Mouse (Mus musculus) olfactory bulb, adult 2 months (tissue): Measurements from ENCODE around the gene Lrp5. TPM values are rescaled to one million over a fixed set of nuclear protein-coding genes. Genes with fewer than 3 reads are reported as not detected.

ENCODE experiments used
- H3K27ac ChIP-seq: fragments of 200-500 bp; 2 replicates; pipeline ENCODE4 v1.5.1; 2012; ENCODE audit warnings: low read depth, low read length; ENCODE audit not compliant: insufficient read depth
- H3K4me1 ChIP-seq: fragments of 200-500 bp; 2 replicates; pipeline ENCODE4 v1.6.1; 2012; ENCODE audit warnings: low read length; ENCODE audit not compliant: control insufficient read depth, insufficient read depth
- H3K4me3 ChIP-seq: fragments of 200-500 bp; 2 replicates; pipeline ENCODE4 v1.5.1; 2012; ENCODE audit warnings: mild to moderate bottlenecking, low read depth, low read length, moderate library complexity; ENCODE audit not compliant: insufficient read depth
- CTCF ChIP-seq: fragments of 200-500 bp; IDR thresholded peaks from 2 replicates; pipeline ENCODE4 v1.5.1; 2012; ENCODE audit warnings: low read depth, mild to moderate bottlenecking, low read length, moderate library complexity; ENCODE audit not compliant: insufficient read depth
- POLR2A ChIP-seq: fragments of 200-500 bp; IDR thresholded peaks from 2 replicates; pipeline ENCODE4 v1.6.1; 2012; ENCODE audit warnings: mild to moderate bottlenecking, low read depth, low read length, moderate library complexity; ENCODE audit not compliant: insufficient read depth
- WGBS: fragments of 180-500 bp; shearing (Covaris S2); methylation state at CpG from one replicate; pipeline ENCODE4 v1.1.7; 2018; 5-methylcytosine and 5-hydroxymethylcytosine counted together
- polyA plus RNA-seq: library from polyadenylated mRNA; stranded (reverse); fragments of >200 nt; gene quantifications from 2 replicates; pipeline ENCODE4 v1.2.4, GENCODE M21; 2012; ENCODE audit warnings: low replicate concordance; ENCODE audit not compliant: missing spikeins, insufficient read depth, insufficient read length

Lrp5 gene
- polyA plus RNA-seq, 1 experiment = not detected

GRCm38 (mm10) chr19:3586540-3586939, 99.8 kb downstream of the Lrp5 start:
- no peak overlapping the region for H3K4me3 ChIP-seq
- 30% methylated on average over 1 of the region's 1 CpGs for WGBS
- no peaks in the 10 kb centered on the region for H3K4me1 ChIP-seq
- no peak overlapping the region for H3K27ac ChIP-seq
- TF ChIP-seq POLR2A (no peak), CTCF (peak; percentile 43; the same call in 1 of the 2 replicates)

DNA sequence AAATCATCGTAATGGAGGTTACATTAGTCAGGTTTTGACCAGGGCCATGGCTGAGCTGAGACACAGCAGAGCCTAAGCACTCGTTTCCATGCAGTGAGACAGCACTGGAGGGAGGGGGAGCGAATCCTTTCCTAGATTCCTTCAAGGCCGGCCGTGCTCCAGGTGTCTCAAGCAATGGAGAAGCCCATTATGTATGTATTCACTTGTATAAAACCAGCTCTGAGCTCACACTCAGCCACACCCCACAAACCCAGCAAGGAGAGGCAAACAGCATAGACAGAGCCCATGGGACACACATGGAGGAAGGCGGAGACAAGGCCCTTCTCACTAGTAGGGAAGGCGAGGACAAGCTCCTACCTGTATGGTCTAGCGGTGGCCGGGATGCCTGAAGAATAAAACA, 100.3 kb downstream of the Lrp5 start:
- WGBS = 95% methylated on average over 9 of the region's 9 CpGs
- no peak overlapping the region for H3K4me3 ChIP-seq
- no peak overlapping the region for H3K27ac ChIP-seq
- TF ChIP-seq POLR2A = no peak
- no peak for TF ChIP-seq CTCF
- no peaks in the 10 kb centered on the region for H3K4me1 ChIP-seq

DNA sequence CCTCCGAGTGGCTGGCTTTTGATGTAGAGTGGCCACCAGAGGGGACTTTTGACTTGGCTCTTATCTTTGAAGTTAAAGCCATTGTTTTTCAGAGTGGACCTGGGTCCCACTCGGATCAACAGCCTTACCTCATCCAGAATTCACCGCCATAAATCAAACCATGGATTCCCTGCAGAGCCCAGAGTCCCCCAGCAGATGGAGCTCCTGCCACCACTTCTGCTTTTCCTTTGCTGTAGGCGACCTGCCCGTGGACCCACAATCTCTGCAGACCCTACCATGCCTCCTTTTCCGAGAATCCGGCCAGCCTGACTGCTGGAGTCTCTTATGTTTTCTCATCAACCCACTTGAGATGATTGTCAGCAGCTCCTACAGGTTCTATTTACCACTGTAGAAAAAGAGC, 105.0 kb downstream of the Lrp5 start:
- Histone ChIP-seq H3K4me1 (peaks cover 6% of the 10 kb centered on the region; the same call in 1 of the 2 replicates), H3K27ac (no peak overlapping the region), H3K4me3 (no peak overlapping the region)
- WGBS = 14% methylated on average over 7 of the region's 7 CpGs
- TF ChIP-seq CTCF (peak; percentile 63; the same call in 1 of the 2 replicates), POLR2A (no peak)

GRCm38 (mm10) chr19:3577911-3578290, 108.5 kb downstream of the Lrp5 start:
- no peak overlapping the region for H3K4me3 ChIP-seq
- H3K4me1 ChIP-seq = peaks cover 9% of the 10 kb centered on the region; the same call in 1 of the 2 replicates
- H3K27ac ChIP-seq = no peak overlapping the region
- TF ChIP-seq POLR2A = no peak
- TF ChIP-seq CTCF = no peak

GRCm38 (mm10) chr19:3577265-3577910, 109.0 kb downstream of the Lrp5 start:
- WGBS = 86% methylated on average over 4 of the region's 4 CpGs
- no peak overlapping the region for H3K4me3 ChIP-seq
- TF ChIP-seq POLR2A (no peak), CTCF (no peak)
- H3K4me1 ChIP-seq = peaks cover 9% of the 10 kb centered on the region; the same call in 1 of the 2 replicates
- H3K27ac ChIP-seq = no peak overlapping the region

GRCm38 (mm10) chr19:3576451-3577264, 109.7 kb downstream of the Lrp5 start:
- 73% methylated on average over 5 of the region's 5 CpGs for WGBS
- Histone ChIP-seq H3K4me3 (no peak overlapping the region), H3K27ac (peak overlapping the region; percentile 20), H3K4me1 (peaks cover 9% of the 10 kb centered on the region; the same call in 1 of the 2 replicates)
- TF ChIP-seq POLR2A = no peak

- under 1% methylated on average over 51 of the region's 51 CpGs for WGBS
- Histone ChIP-seq H3K4me3 (peak within 1 kb of the TSS; percentile 92), H3K4me1 (peaks cover 9% of the 10 kb centered on the region; the same call in 1 of the 2 replicates), H3K27ac (peak within 1 kb of the TSS; percentile 91)
- TF ChIP-seq CTCF (no peak), POLR2A (peak; percentile 73)
These were observed 110.6 kb downstream of the Lrp5 start, which contains the start of gene Ppp6r3 for GRCm38 (mm10) chr19:3575632-3576384. Gene Ppp6r3, minus strand, starts transcription at chr19:3575749.

DNA sequence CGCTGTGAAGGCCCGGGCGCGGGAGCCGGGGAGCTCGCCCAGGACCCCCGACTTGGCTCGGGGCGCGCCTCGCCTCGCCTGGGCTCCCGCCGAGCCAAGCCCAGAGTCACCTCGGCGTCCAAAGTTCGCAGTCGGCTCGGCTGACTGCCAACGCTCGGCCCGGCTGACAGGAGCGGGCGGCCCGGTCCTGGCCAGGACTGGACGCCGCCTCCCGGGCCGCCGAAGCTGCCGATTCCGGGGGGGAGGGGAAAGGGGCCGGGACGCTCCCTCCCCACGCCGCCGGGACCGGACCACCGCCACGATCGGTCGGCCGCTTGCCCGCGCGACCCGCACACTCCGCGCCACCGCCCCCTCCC, 111.1 kb downstream of the Lrp5 start:
- 1% methylated on average over 49 of the region's 50 CpGs for WGBS
- H3K4me1 ChIP-seq = peaks cover 11% of the 10 kb centered on the region; the same call in 1 of the 2 replicates
- TF ChIP-seq POLR2A (no peak), CTCF (no peak)
- peak overlapping the region; percentile 91 for H3K27ac ChIP-seq
- H3K4me3 ChIP-seq = peak overlapping the region; percentile 92
